Mouse (Mus musculus): ENCODE data around the gene Tarm1.

The Tarm1 gene

GRCm38 (mm10) chr7:3439984-3440383 lies 62.4 kb downstream of the Tarm1 start:
- DNase-seq = no peak

- DNase-seq = peak in 1 of 2 experiments; percentile 13
Measured at GRCm38 (mm10) chr7:3437941-3438340, 64.5 kb downstream of the Tarm1 start.
